In the genomic region with DNA sequence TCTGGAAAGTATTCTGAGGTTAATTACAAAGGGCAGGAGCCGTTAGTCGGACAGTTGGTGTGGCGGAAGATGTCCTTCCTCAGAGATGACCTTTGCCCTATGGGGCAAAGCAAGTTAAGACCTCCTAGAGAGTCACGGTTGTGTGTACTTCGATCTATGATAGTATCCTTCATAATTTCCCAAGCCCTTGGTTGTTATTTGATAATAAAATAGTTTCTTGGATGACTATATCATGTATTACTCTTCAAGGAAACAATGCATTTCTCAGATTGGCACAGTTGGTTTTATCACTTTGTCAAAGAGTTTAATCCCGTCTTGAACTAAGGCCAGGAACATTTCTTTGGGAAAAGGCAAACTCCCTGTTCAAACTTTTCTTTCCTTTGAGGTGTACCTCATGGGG, we compare ENCODE assay signal across 8 mouse cellular contexts. TPM values are rescaled to one million over a fixed set of nuclear protein-coding genes. Genes with fewer than 3 reads are reported as not detected.
DNase-seq lines count a peak whose midpoint lies in the region; ATAC-seq and TF ChIP-seq lines count a peak whose summit lies in the region.

A gene (minus strand): TSS at position 101 of the 400 bp plus-strand sequence.

- DNase-seq in layer of hippocampus, adult 8-10 months (ENCODE audit: low spot score in 2 of 2) = no peak
- DNase-seq in layer of hippocampus, adult 9-11 months = no peak
- DNase-seq in adrenal gland, postnatal 4 days (ENCODE audit: low spot score in 2 of 2) = no peak
- DNase-seq in hindbrain, embryonic 10.5 days (ENCODE audit: low spot score) = no peak
- no peak for DNase-seq in stomach, postnatal 0 days (ENCODE audit: low spot score)
- no peak for DNase-seq in thymus, postnatal 4 days
- no peak for DNase-seq in B cell, adult 2 months

- H3K9me3 ChIP-seq in hindbrain, embryonic 10.5 days = no peaks in the 10 kb centered on the region
- H3K9me3 ChIP-seq in liver, embryonic 12.5 days (replicated peaks) = no peaks in the 10 kb centered on the region
- H3K9me3 ChIP-seq in stomach, postnatal 0 days (ENCODE audit: control insufficient read depth, low read length) = no peaks in the 10 kb centered on the region

- no peak for TF ChIP-seq EP300 in stomach, postnatal 0 days (optimal IDR thresholded peaks at IDR 0.05)

- H3K4me2 ChIP-seq in liver, embryonic 12.5 days = peak within 1 kb of the TSS; percentile 91
- peak within 1 kb of the TSS; percentile 86 for H3K4me2 ChIP-seq in stomach, postnatal 0 days (replicated peaks; ENCODE audit: low read depth)

- H3K36me3 ChIP-seq in hindbrain, embryonic 10.5 days = peaks cover 14% of the 10 kb centered on the region
- H3K36me3 ChIP-seq in liver, embryonic 12.5 days = peaks cover 20% of the 10 kb centered on the region
- 0 out of 2 replicates have a peak, but pooled peaks cover 3% of the 10 kb centered on the region for H3K36me3 ChIP-seq in stomach, postnatal 0 days (ENCODE audit: control insufficient read depth, insufficient read depth, low read length)

- 60% methylated on average over 6 of the region's 6 CpGs for WGBS in hindbrain, embryonic 10.5 days
- 61% methylated on average over 6 of the region's 6 CpGs for WGBS in liver, embryonic 12.5 days (ENCODE audit: insufficient replicate concordance)
- 56% methylated on average over 6 of the region's 6 CpGs for WGBS in stomach, postnatal 0 days

- H3K9ac ChIP-seq in liver, embryonic 12.5 days = peak within 1 kb of the TSS; percentile 77
- H3K9ac ChIP-seq in stomach, postnatal 0 days (ENCODE audit: low read length) = peak within 1 kb of the TSS; percentile 53

- no peak for TF ChIP-seq CTCF in stomach, postnatal 0 days (IDR thresholded peaks at IDR 0.05; ENCODE audit: low read depth)

- H3K4me3 ChIP-seq in hindbrain, embryonic 10.5 days = peak within 1 kb of the TSS; percentile 80
- peak within 1 kb of the TSS; percentile 78 for H3K4me3 ChIP-seq in liver, embryonic 12.5 days
- peak within 1 kb of the TSS; percentile 46 for H3K4me3 ChIP-seq in stomach, postnatal 0 days (ENCODE audit: low read depth, low read length)

- no peak for ATAC-seq in liver, embryonic 12.5 days
- no peak for ATAC-seq in stomach, postnatal 0 days (ENCODE audit: low FRiP score, low TSS enrichment)

- H3K4me1 ChIP-seq in hindbrain, embryonic 10.5 days (replicated peaks) = peaks cover 15% of the 10 kb centered on the region
- peaks cover 23% of the 10 kb centered on the region for H3K4me1 ChIP-seq in liver, embryonic 12.5 days
- no peaks in the 10 kb centered on the region for H3K4me1 ChIP-seq in stomach, postnatal 0 days (replicated peaks; ENCODE audit: control insufficient read depth, insufficient read depth)

- H3K27me3 ChIP-seq in hindbrain, embryonic 10.5 days (ENCODE audit: insufficient read depth, poor library complexity, severe bottlenecking) = no peaks in the 10 kb centered on the region
- no peaks in the 10 kb centered on the region for H3K27me3 ChIP-seq in liver, embryonic 12.5 days (replicated peaks)
- no peaks in the 10 kb centered on the region for H3K27me3 ChIP-seq in stomach, postnatal 0 days (ENCODE audit: control insufficient read depth, insufficient read depth, low read length)

- peak within 1 kb of the TSS; percentile 87 for H3K27ac ChIP-seq in hindbrain, embryonic 10.5 days
- H3K27ac ChIP-seq in liver, embryonic 12.5 days = peak within 1 kb of the TSS; percentile 86
- H3K27ac ChIP-seq in stomach, postnatal 0 days (replicated peaks) = no peak within 1 kb of the TSS; the same call in 1 of the 2 replicates

RNA-seq across cellular contexts. Expression of the gene that starts here (rescaled TPM):
- 10 to 100 TPM; 18.5 to 23.9 (median 22.2) TPM for total RNA-seq in layer of hippocampus, adult 8-10 months (2022)
- 10 to 100 TPM; 19.5 to 20.8 TPM for total RNA-seq in adrenal gland, postnatal 4 days (2021)
- polyA plus RNA-seq in hindbrain, embryonic 10.5 days (2016; fragmentation: Nextera tagmentation; extraction: Ambion mirVana) = 23.8 and 25.6 TPM in 2 replicates
- 22.1 and 22.9 TPM in 2 replicates for polyA plus RNA-seq in liver, embryonic 12.5 days (2016; fragmentation: Nextera tagmentation; extraction: Ambion mirVana)
- polyA plus RNA-seq in stomach, postnatal 0 days (2015; fragmentation: Nextera tagmentation; extraction: Ambion mirVana) = 16.3 and 17.1 TPM in 2 replicates
